Mouse (Mus musculus) cortical plate, adult 2 months (tissue): ENCODE data around the gene Il1rap. TPM values are rescaled to one million over a fixed set of nuclear protein-coding genes. Genes with fewer than 3 reads are reported as not detected.

Source experiments
- H3K27ac ChIP-seq: fragments of 200-500 bp; 2 replicates; pipeline ENCODE4 v1.5.1; 2012; ENCODE audit warnings: low read length, control low read depth, inconsistent platforms; ENCODE audit not compliant: insufficient read depth
- H3K4me1 ChIP-seq: fragments of 200-500 bp; 2 replicates; pipeline ENCODE4 v1.6.1; 2011; ENCODE audit warnings: low read length; ENCODE audit not compliant: control insufficient read depth, insufficient read depth
- H3K4me3 ChIP-seq: fragments of 200-500 bp; 2 replicates; pipeline ENCODE4 v1.5.1; 2011; ENCODE audit warnings: mild to moderate bottlenecking, low read length, control low read depth; ENCODE audit not compliant: insufficient read depth
- CTCF ChIP-seq: fragments of 200-500 bp; IDR thresholded peaks from 2 replicates; pipeline ENCODE4 v1.5.1; 2011; ENCODE audit warnings: mild to moderate bottlenecking, control low read depth, low read length; ENCODE audit not compliant: insufficient read depth; ENCODE audit errors: extremely low read depth
- POLR2A ChIP-seq: fragments of 200-500 bp; IDR thresholded peaks from 2 replicates; pipeline ENCODE4 v1.6.1; 2011; ENCODE audit warnings: mild to moderate bottlenecking, low read length, control low read depth; ENCODE audit not compliant: insufficient read depth; ENCODE audit errors: extremely low read depth
- polyA plus RNA-seq: library from polyadenylated mRNA; depleted of rRNA; stranded (reverse); fragments of >200 nt; gene quantifications from 2 replicates; pipeline ENCODE4 v1.2.3, GENCODE M21; 2012

Gene Il1rap
- polyA plus RNA-seq, 1 experiment = 28.0 TPM

DNA sequence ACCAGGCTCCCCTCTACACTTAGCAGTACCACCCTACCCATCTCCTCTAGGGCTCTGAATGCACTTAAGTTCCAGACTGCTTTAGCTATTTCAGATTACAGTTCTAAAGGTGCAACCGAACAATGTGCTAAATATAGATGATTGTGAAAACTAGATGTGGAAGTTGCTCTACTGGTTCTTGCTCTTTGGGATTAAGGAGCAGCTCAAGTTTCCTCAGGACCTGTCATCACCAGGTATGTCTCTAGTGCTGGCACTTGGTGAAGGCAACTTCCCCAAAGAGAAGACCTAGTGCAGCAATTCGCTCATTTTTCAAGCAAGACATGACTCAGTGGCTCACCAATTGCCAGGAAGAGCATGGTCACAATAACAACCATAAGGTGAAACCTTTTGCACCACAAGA lies 9.7 kb upstream of the Il1rap start:
- H3K4me1 ChIP-seq = no peaks in the 10 kb centered on the region
- H3K27ac ChIP-seq = no peak overlapping the region
- TF ChIP-seq POLR2A = no peak
- TF ChIP-seq CTCF = no peak
- no peak overlapping the region for H3K4me3 ChIP-seq

DNA sequence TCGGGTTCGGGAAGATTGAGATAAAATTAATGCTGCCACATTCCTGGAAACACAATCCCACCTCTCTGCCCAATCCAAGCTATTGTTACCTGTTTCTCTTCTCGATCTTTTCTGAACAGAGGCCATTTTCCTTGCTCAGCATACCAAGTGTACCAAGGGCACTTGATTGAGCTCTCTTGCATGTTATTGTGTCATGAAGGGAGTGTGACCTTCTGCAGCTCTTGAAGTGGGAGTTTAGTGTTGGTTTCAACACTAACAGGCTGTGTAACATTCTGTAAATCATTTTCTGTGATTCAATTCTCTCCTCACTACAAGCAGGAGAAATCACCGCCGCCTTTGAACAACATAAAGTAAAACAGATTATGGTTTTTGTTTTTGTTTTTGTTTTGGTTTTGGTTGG lies 7.3 kb upstream of the Il1rap start:
- H3K27ac ChIP-seq = no peak overlapping the region
- no peak for TF ChIP-seq POLR2A
- no peak for TF ChIP-seq CTCF
- no peaks in the 10 kb centered on the region for H3K4me1 ChIP-seq
- no peak overlapping the region for H3K4me3 ChIP-seq

DNA sequence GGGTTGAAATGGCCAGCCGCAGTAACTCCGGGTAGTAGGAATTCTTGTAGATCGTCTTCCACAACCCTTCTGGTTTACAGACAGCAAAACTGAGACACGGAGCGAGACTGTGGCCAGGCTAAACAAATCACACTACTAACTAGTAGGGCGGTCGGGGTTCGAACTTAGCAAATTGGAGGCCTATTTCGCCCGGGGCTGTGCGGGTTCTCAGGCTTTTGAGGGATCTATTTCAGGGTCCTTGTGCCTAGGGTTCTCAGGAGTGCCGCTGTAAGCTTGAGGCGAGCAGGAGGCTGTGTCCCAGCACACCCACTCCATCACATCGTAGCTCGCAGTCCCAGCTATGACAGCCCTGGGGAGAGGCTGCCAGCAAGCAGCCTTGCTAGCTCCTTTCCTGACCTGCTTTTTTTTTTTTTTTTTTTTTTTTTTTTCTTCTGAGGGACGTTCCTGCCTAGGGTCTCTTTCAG lies 441 bp downstream of the Il1rap start:
- Histone ChIP-seq H3K4me3 (peak overlapping the region; percentile 72), H3K4me1 (peaks cover 2% of the 10 kb centered on the region), H3K27ac (peak overlapping the region; percentile 63)
- TF ChIP-seq POLR2A = peak; percentile 32; the same call in 1 of the 2 replicates
- TF ChIP-seq CTCF = no peak

GRCm38 (mm10) chr16:26585806-26586205 lies 4.3 kb downstream of the Il1rap start:
- peaks cover 2% of the 10 kb centered on the region for H3K4me1 ChIP-seq
- H3K27ac ChIP-seq = no peak overlapping the region
- no peak overlapping the region for H3K4me3 ChIP-seq
- TF ChIP-seq POLR2A (no peak), CTCF (no peak)

- Histone ChIP-seq H3K4me1 (no peaks in the 10 kb centered on the region), H3K4me3 (no peak overlapping the region), H3K27ac (no peak overlapping the region)
- no peak for TF ChIP-seq CTCF
- no peak for TF ChIP-seq POLR2A
Observed at GRCm38 (mm10) chr16:26590897-26591570, 9.5 kb downstream of the Il1rap start.

GRCm38 (mm10) chr16:26596440-26596839 lies 14.9 kb downstream of the Il1rap start:
- Histone ChIP-seq H3K4me3 (no peak overlapping the region), H3K27ac (no peak overlapping the region), H3K4me1 (peaks cover 4% of the 10 kb centered on the region)
- no peak for TF ChIP-seq CTCF
- TF ChIP-seq POLR2A = no peak

DNA sequence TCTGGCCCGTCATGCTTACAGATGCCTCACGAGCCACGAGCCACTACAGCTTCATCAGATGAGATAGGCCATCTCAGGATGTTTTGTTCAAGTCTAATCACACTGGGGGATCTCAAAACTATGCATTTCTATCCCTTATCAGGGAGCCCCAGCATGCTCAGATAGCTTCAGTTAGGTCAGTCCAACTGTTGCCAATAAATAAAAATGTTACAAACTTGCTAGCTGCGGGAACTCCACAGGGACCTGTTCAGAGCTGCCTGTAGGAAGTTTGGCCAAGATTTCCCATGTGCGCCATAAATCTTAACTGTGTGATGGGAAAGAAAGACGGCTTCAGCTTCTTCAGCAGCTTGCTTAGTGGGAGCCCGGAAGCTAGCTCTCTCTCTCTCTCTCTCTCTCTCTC lies 15.8 kb downstream of the Il1rap start:
- peaks cover 7% of the 10 kb centered on the region for H3K4me1 ChIP-seq
- TF ChIP-seq POLR2A = no peak
- TF ChIP-seq CTCF = no peak
- H3K27ac ChIP-seq = no peak overlapping the region
- no peak overlapping the region for H3K4me3 ChIP-seq

DNA sequence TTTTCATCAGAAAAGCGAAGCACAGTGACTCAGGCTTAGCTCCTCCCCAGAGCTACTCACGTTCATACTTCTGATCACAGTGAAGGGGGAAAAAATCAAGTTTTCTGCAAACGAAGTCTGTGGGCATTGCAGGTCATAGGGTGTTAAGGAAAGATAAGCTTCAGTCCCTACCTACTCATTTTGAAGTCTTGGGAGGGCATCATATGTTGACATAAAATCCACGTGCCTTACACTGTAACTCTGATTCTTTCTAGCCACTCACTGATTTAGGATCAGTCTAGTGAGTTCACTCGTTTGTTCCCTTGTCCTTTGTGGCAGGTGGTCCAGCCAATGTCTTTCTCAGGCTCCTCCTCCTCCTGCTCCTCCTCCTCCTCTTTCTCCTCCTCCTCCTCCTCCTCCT lies 17.1 kb downstream of the Il1rap start:
- H3K4me1 ChIP-seq = peaks cover 7% of the 10 kb centered on the region

GRCm38 (mm10) chr16:26601482-26601881 lies 20.0 kb downstream of the Il1rap start:
- H3K27ac ChIP-seq = no peak overlapping the region

More for the DNA sequence above, 17.1 kb downstream of the Il1rap start:
- TF ChIP-seq CTCF = no peak
- TF ChIP-seq POLR2A = no peak
- Histone ChIP-seq H3K27ac (no peak overlapping the region), H3K4me3 (no peak overlapping the region)

GRCm38 (mm10) chr16:26604621-26605020 lies 23.1 kb downstream of the Il1rap start:
- Histone ChIP-seq H3K27ac (no peak overlapping the region), H3K4me1 (peaks cover 6% of the 10 kb centered on the region; the same call in 1 of the 2 replicates), H3K4me3 (no peak overlapping the region)
- no peak for TF ChIP-seq CTCF
- no peak for TF ChIP-seq POLR2A

More at GRCm38 (mm10) chr16:26601482-26601881, 20.0 kb downstream of the Il1rap start:
- TF ChIP-seq POLR2A = no peak
- TF ChIP-seq CTCF = no peak
- H3K4me1 ChIP-seq = peaks cover 8% of the 10 kb centered on the region
- no peak overlapping the region for H3K4me3 ChIP-seq
